Mouse (Mus musculus): ENCODE results near the gene Slc9a9. TPM values are rescaled to one million over a fixed set of nuclear protein-coding genes. Genes with fewer than 3 reads are reported as not detected.

Slc9a9 gene
- polyA plus RNA-seq, 1 experiment = not detected

GRCm38 (mm10) chr9:95150597-95150996, 480.9 kb downstream of the Slc9a9 start:
- TF ChIP-seq GATA1 (IDR thresholded peaks at IDR 0.05; ENCODE audit: low read length) = no peak

GRCm38 (mm10) chr9:95150998-95151397, 481.3 kb downstream of the Slc9a9 start:
- no peak for TF ChIP-seq GATA1 (IDR thresholded peaks at IDR 0.05; ENCODE audit: low read length)

- no peak for TF ChIP-seq GATA1 (IDR thresholded peaks at IDR 0.05; ENCODE audit: low read length)
Observed at GRCm38 (mm10) chr9:95151746-95152145, 482.0 kb downstream of the Slc9a9 start.

GRCm38 (mm10) chr9:95153966-95154365, 484.3 kb downstream of the Slc9a9 start:
- no peak for TF ChIP-seq GATA1 (IDR thresholded peaks at IDR 0.05; ENCODE audit: low read length)

- TF ChIP-seq GATA1 (IDR thresholded peaks at IDR 0.05; ENCODE audit: low read length) = no peak
Observed at GRCm38 (mm10) chr9:95157948-95158347, 488.2 kb downstream of the Slc9a9 start.

- TF ChIP-seq GATA1 (IDR thresholded peaks at IDR 0.05; ENCODE audit: low read length) = no peak
Observed at GRCm38 (mm10) chr9:95158916-95159315, 489.2 kb downstream of the Slc9a9 start.

- no peak for TF ChIP-seq GATA1 (IDR thresholded peaks at IDR 0.05; ENCODE audit: low read length)
Observed at GRCm38 (mm10) chr9:95160575-95161300, 491.0 kb downstream of the Slc9a9 start.

GRCm38 (mm10) chr9:95161699-95162098, 492.0 kb downstream of the Slc9a9 start:
- TF ChIP-seq GATA1 (IDR thresholded peaks at IDR 0.05; ENCODE audit: low read length) = no peak

- no peak for TF ChIP-seq GATA1 (IDR thresholded peaks at IDR 0.05; ENCODE audit: low read length)
Observed at GRCm38 (mm10) chr9:95166224-95166623, 496.5 kb downstream of the Slc9a9 start.

- TF ChIP-seq GATA1 (IDR thresholded peaks at IDR 0.05; ENCODE audit: low read length) = no peak
Observed at GRCm38 (mm10) chr9:95167806-95168205, 498.1 kb downstream of the Slc9a9 start.

- TF ChIP-seq GATA1 (IDR thresholded peaks at IDR 0.05; ENCODE audit: low read length) = no peak
Observed at GRCm38 (mm10) chr9:95168487-95169008, 498.8 kb downstream of the Slc9a9 start.

- TF ChIP-seq GATA1 (IDR thresholded peaks at IDR 0.05; ENCODE audit: low read length) = no peak
Observed at GRCm38 (mm10) chr9:95178170-95178569, 508.5 kb downstream of the Slc9a9 start.

GRCm38 (mm10) chr9:95180005-95180404, 510.3 kb downstream of the Slc9a9 start:
- no peak for TF ChIP-seq GATA1 (IDR thresholded peaks at IDR 0.05; ENCODE audit: low read length)

- no peak for TF ChIP-seq GATA1 (IDR thresholded peaks at IDR 0.05; ENCODE audit: low read length)
Observed at GRCm38 (mm10) chr9:95180569-95180968, 510.9 kb downstream of the Slc9a9 start.

- no peak for TF ChIP-seq GATA1 (IDR thresholded peaks at IDR 0.05; ENCODE audit: low read length)
Observed at GRCm38 (mm10) chr9:95181241-95182043, 511.7 kb downstream of the Slc9a9 start.

- no peak for TF ChIP-seq GATA1 (IDR thresholded peaks at IDR 0.05; ENCODE audit: low read length)
Observed at GRCm38 (mm10) chr9:95182272-95182671, 512.6 kb downstream of the Slc9a9 start.

Measured in G1E-ER4 (cell line).